Mouse (Mus musculus): ENCODE measurements around the gene Gm20807.
"Not testable (repeated sequence)": the region's sequence is repeated elsewhere in the genome, so short reads cannot be mapped to it uniquely, and the experiment has no call there.

Gm20807 gene

DNA sequence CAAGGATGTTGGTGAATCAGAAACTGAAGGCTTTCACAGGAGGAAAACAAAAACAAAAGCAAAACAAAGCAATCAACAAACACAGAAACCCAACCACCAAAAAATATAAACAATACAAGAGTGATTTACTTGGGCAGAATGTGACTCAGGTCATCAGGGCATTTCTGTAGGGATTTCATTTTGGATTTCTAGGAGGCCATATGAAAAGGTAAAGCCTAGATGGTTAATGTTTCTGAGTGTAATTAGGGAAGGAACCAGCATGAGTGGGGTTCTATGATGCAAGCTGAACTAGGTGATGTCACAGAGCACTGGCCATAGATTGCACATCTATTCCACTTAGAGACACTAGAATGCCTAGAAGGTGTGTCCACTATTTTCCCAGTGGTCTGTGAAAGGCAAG, at the start of gene Gm20807:
Gene Gm20807 (plus strand): TSS at position 301 of the 400 bp plus-strand sequence.
- DNase-seq (ENCODE audit: low spot score in 2 of 2), result not testable (repeated sequence)
